Mouse (Mus musculus) cerebellum, adult 11 months (tissue): ENCODE measurements at regions not wholly inside any gene's neighbourhood (a gene's known extent, or its start where the extent isn't known, plus 50 kb on each side); places are given as distances from the start of the nearest gene placed in this dataset.

ENCODE experiments used
- DNase-seq: peaks from one replicate; pipeline ENCODE4 v3.0.0; 2022

- peak; percentile 20 for DNase-seq
These were observed 190.1 kb upstream of the Hmga2 start for GRCm38 (mm10) chr10:120666202-120666860.

DNA sequence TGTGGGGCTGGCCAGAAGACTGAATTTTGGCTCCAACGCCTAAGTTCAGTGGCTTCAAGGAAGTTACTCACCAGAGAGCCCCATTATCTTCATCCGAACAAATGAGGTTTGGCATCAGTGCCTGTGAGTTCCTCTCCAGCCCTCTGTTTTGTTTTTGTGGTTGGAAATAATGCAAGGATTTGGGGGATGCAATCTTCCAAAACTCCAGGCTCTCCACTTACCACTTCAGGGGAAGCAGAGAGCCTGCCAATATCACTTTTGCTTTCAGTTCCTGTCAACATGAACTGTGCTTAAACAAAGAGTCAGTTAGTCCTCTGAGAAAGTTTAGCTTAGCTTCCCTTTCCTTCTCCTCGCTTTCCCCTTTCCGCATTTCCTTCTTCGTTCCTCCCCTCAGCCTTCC is 189.4 kb upstream of the Hmga2 start:
- DNase-seq = no peak

DNA sequence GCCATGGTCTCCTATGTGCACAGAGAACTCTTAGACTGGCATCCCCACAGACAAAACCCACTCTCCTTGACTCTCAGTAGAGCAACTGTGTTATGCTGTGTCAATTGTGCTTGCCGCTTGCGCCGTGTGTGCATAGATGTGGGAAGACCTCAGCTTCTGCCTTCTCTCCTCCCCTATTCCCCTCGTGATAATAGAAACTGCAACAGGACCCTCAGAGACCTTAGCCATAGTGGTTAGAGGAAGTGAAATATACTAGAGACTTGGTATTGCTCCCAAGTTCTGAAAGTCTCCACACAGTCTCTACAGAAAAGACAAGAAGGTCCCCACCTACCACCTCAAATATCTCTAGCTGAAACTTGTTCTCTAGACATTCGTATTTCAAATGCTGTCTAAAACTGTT is 188.2 kb upstream of the Hmga2 start:
- no peak for DNase-seq

- no peak for DNase-seq
These were observed 187.1 kb upstream of the Hmga2 start for GRCm38 (mm10) chr10:120663396-120663795.

DNA sequence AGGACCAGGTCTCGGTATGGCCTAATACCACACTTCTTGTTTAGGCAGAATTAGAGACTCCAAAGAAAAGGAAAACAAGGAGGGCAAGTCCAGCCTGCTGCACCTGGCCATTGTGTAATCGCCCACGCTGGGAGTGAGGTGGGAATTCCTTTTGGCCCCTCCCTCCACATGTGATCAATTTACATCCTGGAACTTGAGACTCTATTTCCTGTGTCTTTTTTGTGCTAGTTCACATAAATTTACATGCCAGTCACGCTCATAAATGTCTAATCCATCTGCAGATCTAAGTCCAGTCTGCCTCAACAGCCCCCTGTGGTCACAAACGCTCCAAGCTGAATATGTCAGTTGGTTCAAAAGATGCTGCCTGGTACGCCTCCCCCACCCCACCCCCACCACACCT is 184.2 kb upstream of the Hmga2 start:
- DNase-seq = no peak

DNA sequence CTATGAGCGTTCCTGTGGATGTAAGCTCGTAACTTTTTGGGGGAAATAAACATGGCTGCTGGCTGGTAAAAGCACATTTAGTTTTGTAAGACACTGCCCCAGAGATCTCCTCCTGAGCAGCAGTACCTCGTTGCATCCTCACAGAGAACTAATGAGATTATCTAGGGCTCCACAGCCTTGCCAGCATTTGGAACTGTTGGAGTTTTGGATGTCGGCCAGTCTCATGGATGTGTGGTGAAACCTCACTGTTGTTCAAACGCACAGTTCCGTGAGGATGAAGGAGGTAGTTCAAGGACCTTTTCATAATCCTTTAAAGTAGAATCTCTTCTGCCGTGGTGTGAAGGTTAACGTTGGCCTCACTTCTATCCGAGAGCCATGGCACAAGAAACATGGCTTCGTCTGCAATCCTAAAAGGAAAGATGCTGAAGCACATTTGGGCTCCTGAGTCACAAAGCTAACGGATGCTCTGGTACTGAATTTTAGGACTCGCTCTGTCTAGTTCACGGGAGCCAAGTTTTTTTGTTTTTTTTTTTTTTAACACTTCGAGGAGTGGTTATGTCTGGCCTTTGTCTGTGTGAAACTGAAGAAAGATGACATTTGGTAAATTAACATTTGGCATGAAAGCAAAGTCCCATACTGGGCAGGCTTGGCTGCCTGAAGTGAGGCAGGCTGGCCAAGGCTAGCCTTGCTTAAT is 179.1 kb upstream of the Hmga2 start:
- peak; percentile 20 for DNase-seq

DNA sequence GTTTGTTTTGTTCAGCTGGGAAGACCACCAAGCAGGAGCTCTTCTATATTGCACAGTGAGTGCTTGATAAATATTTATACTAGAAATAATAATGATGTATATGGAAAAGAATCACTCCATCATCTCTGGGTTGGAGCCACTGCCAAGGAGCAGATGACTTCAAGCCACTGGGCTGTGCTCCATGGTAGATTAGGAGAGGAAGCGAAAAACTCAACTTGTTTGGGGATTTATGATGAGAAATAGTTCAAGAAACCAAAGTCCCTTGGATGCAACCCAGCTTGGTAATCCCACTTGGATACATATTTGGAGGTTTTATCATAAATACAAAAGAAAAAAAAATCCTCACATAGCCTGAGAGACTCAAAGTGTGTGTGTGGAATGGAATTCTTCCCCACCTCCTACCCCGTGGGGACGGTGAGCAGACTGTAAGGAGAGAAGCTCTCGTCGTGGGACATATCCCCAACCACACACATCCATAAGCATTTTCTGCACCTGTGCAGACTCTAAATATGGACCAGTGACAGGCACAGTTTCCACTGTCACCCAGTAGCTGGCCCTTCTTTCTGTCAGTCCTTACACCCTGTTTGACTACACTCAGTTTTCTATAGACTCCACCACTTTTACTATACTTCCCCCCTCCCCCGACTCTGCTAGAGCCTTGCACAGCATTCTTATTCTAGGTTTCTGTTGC is 176.4 kb upstream of the Hmga2 start:
- no peak for DNase-seq

GRCm38 (mm10) chr10:120651845-120652244 is 175.6 kb upstream of the Hmga2 start:
- no peak for DNase-seq

DNA sequence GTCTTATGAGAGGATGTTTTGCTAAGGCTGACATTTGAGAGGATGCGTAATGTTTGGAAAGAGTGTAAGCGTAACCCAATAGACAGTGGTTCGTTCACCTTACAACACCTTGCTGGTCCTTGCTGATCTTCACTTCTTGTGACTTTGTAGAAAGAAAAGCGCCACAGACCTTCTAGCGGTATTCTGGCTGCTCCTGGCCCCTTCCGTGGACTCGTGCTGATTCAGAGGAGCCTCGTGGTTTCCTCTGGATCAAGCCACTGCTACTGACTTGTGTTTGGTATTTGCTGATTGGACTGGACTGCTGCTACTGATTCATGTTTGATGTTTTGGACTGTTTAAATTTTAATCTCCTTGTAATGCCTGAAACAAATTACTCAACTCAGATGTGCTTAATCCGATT is 174.1 kb upstream of the Hmga2 start:
- DNase-seq = no peak

DNA sequence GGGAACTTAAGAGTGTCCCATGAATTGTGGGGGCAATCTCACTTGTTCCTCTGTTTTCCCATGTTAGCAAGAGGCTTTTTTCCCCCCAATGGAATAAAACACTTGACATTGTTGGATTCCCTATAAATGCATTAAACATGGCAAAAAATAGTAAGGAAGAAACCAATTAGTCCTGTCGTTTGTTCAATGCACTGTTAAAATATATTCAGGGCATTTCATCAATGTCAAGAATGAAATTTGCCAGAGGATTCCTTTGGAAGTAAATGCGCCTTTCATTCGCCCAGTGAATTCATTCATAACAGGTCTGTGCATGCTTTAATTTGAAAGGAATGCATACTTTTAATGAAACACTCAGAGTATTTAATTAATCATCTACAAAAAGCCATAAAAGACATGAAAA is 172.5 kb upstream of the Hmga2 start:
- no peak for DNase-seq

DNA sequence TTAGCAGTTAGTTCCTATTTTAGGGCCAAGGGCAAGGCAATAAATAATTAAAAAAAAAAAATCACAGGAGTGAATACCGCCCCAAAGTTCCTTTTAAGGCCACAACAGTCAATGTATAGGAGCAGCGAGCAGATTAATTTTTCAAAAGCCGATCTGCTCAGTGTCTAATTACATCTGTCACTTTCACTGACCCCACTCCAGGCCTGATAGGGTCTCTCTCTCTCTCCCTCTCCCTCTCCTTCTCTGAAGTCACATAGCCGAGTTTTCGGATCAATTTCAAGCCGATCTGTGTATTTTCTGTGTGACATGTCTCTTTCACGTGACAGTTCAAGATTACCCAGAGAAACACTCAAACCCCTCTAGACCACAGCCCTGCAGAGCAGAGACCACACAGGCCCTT is 171.8 kb upstream of the Hmga2 start:
- DNase-seq = no peak

DNA sequence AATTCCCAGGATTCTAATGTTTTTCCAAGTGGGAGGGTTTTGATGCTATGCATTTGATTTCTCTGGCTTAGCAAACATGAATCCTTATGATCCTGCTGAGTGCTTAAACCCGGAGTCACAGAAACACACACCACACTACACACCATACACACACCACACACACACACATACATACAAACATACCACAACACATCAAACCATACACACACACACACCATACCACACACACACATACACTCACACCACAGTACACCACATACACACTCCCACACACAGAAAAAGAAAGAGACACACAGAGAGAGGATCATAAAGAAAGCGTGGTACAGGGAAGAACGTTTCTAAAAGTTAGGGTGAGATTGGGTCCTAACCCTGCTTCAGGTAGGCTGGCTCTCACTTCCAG is 171.1 kb upstream of the Hmga2 start:
- DNase-seq = no peak

DNA sequence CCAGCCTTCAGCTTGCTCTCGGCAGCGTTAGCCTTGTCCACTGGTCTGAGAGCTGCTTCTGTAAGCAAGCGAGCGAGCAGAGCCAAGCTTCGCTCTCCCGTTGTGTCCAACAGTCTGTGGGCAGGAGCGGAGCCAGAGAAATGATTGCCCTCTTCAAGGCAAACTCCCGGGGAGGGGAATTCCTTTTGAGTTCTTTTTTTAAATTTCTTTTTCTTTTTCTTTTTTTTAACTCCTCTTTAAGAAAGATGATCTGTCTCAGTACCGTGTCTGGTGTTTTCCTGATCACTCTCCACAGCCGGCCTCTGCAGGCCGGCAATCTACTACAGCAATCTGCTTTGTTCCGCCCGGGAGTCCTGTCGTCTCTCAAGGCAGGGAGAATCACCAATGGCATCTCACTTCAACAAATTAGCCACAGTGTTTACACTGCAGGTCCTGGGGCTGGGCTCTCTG is 170.6 kb upstream of the Hmga2 start:
- DNase-seq = no peak

DNA sequence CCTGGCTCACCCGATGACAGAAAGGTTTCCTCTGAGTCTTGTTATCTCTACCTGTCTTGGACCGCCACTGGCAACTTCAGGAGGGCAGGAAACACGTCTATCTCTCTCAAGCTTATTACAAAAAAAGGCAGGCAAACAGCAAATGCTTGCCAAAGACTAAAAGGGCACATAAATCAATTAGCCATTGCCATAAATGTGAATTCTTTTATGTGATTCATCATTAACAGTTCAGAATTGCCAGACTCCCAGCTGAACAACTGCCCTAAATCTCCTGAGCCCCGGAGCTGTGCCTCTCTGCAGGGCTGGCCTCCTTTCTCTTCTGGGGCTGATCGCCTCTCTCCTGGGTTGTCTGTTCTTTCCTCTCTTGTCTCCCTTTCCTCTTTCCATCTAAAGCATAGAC is 164.6 kb upstream of the Hmga2 start:
- DNase-seq = no peak

GRCm38 (mm10) chr10:120638316-120638715 is 162.0 kb upstream of the Hmga2 start:
- no peak for DNase-seq

DNA sequence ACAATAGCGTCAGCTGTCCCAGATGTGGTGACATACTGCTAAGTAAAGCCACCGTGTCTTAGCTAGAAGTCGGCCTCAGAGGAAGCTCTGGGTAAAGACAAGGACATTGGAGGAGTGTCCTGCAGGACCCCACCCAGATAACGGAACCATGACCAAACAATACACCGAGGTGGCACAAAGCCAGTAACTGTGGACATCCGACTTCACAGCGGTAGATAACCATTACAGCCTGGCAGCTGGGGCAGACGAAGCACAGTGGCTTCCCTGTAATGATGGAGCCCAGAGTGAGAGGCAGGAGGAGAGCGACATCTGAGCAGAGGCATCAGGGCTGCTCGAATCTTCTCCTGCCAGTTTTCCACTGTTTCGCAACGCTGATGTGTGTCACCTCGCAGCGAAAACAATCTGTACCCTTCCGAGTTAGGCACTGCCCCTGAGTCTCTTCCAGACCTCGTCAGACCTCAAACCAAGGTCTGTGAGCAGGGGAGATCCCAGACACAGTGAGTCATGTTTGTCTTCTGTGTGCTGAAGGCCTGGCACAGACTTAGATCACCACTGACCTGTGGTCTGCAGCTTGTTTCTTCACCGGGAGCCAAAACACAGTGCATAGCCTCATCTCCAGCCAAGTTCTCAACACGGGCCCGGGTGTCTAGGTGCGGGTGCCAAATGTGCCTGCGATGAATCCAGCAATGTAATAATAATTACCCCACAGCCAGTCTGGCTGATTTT is 159.7 kb upstream of the Hmga2 start:
- DNase-seq = peak; percentile 45

GRCm38 (mm10) chr10:120635194-120635593 is 158.9 kb upstream of the Hmga2 start:
- DNase-seq = no peak

DNA sequence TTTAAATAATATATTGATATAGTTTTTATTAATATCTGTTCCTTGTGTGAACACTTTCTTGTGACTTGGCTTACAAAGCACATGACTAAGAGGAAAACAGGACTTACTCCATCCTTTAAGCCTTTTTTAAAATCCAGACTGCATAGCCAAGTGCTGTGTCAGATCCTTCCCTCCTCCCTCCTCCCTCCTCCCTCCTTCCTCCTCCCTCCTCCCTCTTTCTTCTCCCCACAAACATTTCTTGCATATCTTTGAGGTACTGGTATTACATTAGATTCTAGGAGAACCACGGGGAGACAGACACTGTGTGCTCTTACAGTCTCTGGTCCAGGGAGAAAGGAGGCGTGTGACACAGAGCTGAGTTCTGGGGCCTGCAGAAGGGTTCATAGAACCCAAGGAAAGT is 155.8 kb upstream of the Hmga2 start:
- no peak for DNase-seq

- no peak for DNase-seq
These were observed 151.8 kb upstream of the Hmga2 start for GRCm38 (mm10) chr10:120628066-120628465.

DNA sequence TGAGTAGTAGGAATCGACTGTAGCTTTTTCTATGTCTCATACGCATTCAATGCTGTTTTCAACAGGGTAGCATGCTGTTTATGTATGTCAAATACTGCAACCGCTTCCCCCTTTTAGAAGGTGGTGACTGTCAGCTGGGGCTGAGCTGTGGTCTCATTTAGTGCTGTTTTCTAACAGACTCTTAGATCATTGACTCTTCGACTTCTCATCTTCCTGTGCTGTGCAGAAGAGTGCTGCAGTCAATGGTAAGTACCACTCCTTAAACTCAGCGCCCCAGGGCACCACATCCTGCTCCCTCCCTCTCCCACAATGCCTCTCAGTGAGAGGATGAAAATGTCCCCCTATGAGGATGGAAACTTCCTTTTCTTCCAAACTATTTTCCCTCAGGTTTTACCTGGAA is 149.2 kb upstream of the Hmga2 start:
- no peak for DNase-seq

GRCm38 (mm10) chr10:120624203-120624942 is 148.1 kb upstream of the Hmga2 start:
- DNase-seq = no peak

DNA sequence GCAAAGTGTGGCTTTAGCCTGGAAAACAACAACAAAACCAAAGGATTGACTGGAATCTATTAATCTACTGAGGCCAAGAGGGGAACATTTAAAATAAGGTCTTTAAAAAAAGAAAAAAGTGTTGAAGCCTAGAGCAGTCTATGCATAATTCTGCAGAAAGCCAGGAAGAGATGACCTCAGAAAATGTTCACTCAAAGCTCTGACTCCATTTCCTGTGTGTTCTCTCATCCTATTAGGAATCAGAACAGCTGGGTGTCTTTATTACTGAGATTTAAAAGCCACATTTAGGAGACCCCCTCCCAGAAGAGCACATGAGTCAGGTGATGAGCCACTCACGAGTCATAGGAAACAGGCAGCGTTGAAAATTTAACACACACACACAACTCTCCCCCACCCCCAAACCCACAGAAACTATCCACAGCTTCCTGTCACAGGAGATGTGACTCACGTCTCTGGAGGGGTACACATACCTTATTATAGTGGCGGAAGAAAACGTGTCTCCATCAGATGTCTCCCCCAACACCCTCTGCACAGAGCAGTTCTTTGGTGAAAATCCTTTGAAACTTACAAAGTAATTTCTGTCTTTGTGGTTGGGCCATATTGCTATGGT is 140.2 kb upstream of the Hmga2 start:
- DNase-seq = no peak
